Mouse (Mus musculus) gastrocnemius, adult 2 months (tissue): ENCODE measurements around the gene Proz. TPM values are rescaled to one million over a fixed set of nuclear protein-coding genes. Genes with fewer than 3 reads are reported as not detected.

Experiments used
- DNase-seq: peaks from one replicate; pipeline ENCODE4 v3.0.0; 2022
- H3K27ac ChIP-seq: fragments of 200-600 bp; 2 replicates; pipeline ENCODE4 v1.8.1; 2022; ENCODE audit warnings: mild to moderate bottlenecking
- H3K4me3 ChIP-seq: fragments of 200-600 bp; 2 replicates; pipeline ENCODE4 v1.8.1; 2022; ENCODE audit warnings: mild to moderate bottlenecking, moderate library complexity
- CTCF ChIP-seq: fragments of 200-600 bp; IDR thresholded peaks from 2 replicates; pipeline ENCODE4 v1.8.1; 2022; ENCODE audit warnings: antibody characterized with exemption, mild to moderate bottlenecking, moderate library complexity
- intact Hi-C: fragments of 180-260 bp; cut with DNase I; formaldehyde crosslinking; loops from one replicate; pipeline ENCODE4 v1.15.1; 2025
- total RNA-seq, 2 experiments: library from RNA; stranded (reverse); gene quantifications; 2 replicates each; pipeline ENCODE4 v1.2.3; 2021

Proz gene
- total RNA-seq, 2 experiments from 2014 or later: not detected

DNA sequence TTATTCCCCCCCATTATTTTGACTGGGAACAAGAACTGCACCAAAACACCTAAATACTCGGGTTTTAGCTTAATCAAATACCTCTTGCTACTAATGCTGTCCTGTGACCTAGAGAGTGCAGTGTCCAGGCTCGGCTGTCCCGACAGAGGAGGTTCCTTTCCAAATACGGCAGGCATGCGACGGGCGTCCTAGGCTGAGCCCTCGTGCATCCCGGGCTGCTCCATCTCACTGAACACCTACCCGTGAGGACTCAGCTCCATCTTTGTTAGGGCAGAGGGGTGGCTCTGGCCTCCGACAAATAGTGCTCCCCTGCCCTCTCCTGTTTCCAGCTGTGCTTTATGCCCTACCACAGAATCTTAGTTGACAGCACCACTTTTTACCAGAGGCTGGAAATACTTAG is 51.2 kb downstream of the Proz start:
- intact Hi-C loops: no loop called here
- H3K27ac ChIP-seq: no peak overlapping the region
- TF ChIP-seq CTCF: no peak
- DNase-seq: no peak
- H3K4me3 ChIP-seq: no peak overlapping the region

DNA sequence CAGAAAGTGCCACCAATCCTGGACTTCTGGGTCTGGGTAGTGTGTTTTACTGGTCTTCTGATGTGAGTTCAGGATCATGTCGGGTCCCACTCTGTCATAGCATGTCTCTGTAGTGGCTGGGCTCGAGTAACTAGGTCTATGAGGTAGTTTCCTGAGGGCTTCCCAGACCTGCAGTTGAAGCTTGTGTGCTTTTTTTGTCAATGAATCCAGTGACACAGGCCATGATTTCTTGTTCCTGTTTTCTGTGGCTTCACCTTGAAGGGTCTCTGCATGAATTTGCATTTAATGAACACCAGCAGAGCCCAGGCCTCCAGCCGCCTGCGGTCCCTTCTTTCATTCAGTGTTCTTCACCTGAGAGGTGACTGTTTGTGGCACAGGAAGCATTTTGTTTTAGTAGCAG is 52.5 kb downstream of the Proz start:
- no peak for DNase-seq
- intact Hi-C loops: no loop called here
- Histone ChIP-seq H3K4me3 (no peak overlapping the region), H3K27ac (no peak overlapping the region)
- no peak for TF ChIP-seq CTCF

- H3K4me3 ChIP-seq: no peak overlapping the region
- TF ChIP-seq CTCF: no peak
- intact Hi-C loops: no loop called here
- no peak for DNase-seq
- H3K27ac ChIP-seq: no peak overlapping the region
These were observed 56.4 kb downstream of the Proz start for GRCm38 (mm10) chr8:13117096-13117495.

DNA sequence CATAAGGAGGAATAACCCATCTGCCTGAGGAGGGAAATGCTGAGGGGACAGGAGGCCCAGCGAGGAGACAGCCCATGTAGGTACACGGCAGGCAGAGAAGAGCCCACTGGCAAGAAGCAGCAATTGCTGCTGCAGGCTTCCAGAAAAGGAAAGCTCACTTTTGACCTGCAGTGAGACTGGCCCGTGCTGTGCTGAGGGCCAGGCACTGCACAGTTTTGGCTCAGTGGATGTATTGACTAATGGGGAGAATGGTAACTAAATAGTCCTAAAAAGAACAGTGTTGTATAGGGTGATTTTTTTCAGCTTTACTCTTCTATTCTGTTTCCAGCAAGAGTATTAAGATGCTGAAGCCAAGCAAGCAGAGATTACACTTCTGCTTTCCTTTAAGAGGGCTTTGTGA is 57.8 kb downstream of the Proz start:
- DNase-seq: no peak
- no peak overlapping the region for H3K4me3 ChIP-seq
- no peak overlapping the region for H3K27ac ChIP-seq
- no peak for TF ChIP-seq CTCF
- intact Hi-C loops: no loop called here

DNA sequence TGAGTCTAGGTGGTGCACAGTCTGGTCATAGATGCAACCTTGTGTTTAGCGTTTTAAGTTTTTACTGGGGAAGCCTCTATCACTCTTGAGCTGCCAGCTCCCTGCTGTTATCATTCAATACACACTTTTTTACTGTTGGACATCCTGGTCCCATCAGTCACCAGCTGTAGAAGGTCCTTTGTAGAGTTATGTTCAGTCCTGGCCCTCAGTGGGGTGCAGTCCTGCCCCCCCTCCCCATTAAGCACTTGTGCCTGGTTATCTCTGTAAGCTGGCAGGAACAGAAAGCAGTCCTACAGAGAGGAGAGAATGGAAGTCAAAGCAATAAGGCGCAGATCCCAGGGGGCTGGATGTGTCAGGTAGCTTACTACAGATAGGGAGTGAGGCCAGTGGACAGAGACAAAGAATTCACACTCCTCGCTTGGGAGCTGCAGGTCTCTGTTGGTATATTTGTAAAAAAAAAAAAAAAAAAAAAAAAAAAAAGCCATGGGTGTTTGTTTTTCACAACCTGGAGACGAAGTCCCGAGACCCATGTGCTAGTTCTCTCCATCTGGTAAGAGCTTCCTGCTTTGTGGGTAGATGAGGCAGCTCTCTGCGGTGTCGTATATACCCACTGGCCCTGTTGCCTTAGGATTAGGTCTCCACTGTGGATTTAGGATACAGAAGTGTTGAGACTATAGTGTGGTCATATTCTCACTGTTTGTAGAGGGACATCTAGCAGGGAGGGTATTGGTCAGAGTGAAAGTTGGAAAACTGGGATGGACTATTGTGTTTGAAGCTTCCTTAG is 60.4 kb downstream of the Proz start:
- Histone ChIP-seq H3K4me3 (no peak overlapping the region), H3K27ac (no peak overlapping the region)
- no peak for TF ChIP-seq CTCF
- intact Hi-C loops: no loop called here
- no peak for DNase-seq

DNA sequence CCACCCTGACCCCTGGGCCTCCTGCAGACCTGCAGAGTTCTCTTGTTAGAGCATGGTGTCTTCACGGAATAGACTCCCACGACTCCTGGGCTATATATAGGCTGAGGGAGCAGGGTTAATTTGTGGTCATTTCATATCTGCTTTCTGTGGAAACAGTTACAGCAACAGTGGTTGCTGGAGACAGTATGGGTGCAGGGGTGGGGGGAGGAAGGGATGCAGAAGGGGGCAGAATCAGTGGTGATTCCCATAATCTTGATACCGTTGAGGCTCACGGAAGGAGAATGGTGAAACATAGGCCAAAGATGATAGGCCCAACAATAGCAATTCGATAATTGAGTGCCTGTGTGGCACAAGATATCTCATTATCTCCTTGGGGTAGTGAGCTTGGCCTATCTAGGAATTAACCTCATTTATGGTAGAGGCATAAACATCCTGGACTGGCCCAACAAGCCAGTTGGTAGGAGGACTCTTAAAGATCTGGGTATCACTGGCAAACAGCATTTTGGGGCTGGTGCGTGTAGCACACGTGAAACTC is 62.2 kb downstream of the Proz start:
- no peak for TF ChIP-seq CTCF

DNA sequence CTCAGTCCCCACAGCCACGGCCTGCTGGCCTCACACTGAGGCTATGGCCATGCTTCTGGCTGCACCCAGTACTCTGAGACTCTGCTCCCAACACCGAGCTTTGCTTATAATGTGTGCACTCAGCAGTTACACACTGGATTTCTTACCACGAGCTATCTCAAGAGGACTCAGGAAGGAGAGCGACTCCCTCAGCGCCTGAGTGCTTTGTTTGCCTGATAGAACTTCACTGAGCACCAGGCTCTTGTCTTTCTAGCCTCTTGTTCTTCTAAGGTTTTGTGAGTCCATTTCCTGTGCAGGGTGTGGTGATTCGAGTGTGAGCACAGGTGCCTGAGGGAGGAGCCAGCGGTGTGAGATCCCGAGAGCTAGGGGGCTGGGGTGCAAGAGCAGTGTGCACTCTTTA is 64.2 kb downstream of the Proz start:
- Histone ChIP-seq H3K27ac (no peak overlapping the region), H3K4me3 (no peak overlapping the region)
- TF ChIP-seq CTCF: no peak
- DNase-seq: no peak
- intact Hi-C loops: no loop called here

More for the DNA sequence above, 62.2 kb downstream of the Proz start:
- Histone ChIP-seq H3K27ac (no peak overlapping the region), H3K4me3 (no peak overlapping the region)
- DNase-seq: no peak
- intact Hi-C loops: no loop called here

Other genes with a start within 250 kb of the Proz start
- gene Mcf2l, start 187.1 kb upstream of the Proz start, total RNA-seq: 10 to 100 TPM; 26.0 to 49.7 TPM
- gene F7, start 34.9 kb upstream of the Proz start, total RNA-seq: not detected
- gene F10, start 23.6 kb upstream of the Proz start, total RNA-seq: not detected
- gene Pcid2, start 44.5 kb downstream of the Proz start, total RNA-seq: 1 to 10 TPM; 7.4 to 7.7 TPM
- gene Cul4a, start 44.7 kb downstream of the Proz start, total RNA-seq: 10 to 100 TPM; 67.6 to 68.5 TPM
- 100 to 1,000 TPM; 378 to 400 TPM for gene Lamp1, start 98.2 kb downstream of the Proz start, total RNA-seq
- gene Grtp1, start 139.7 kb downstream of the Proz start, total RNA-seq: 10 to 100 TPM in 1 of 2 experiments, 1 to 10 TPM in 1; 9.7 to 20.6 TPM
- 100 to 1,000 TPM in 1 of 2 experiments, 10 to 100 TPM in 1; 44.7 to 101 TPM for gene Adprhl1, start 193.2 kb downstream of the Proz start, total RNA-seq
- 10 to 100 TPM; 76.5 to 87.0 TPM for gene Dcun1d2, start 227.2 kb downstream of the Proz start, total RNA-seq
- 10 to 100 TPM; 11.3 to 15.8 TPM for gene Tmco3, start 227.3 kb downstream of the Proz start, total RNA-seq